Mouse (Mus musculus) liver, embryonic 13.5 days (tissue): ENCODE data around the gene Myd88. TPM values are rescaled to one million over a fixed set of nuclear protein-coding genes. Genes with fewer than 3 reads are reported as not detected.
A peak's percentile ranks its signal among the peaks of the same experiment; 100 is the strongest.

ENCODE experiments used
- ATAC-seq: fragments of 200-750 bp; cut with Nextera tagmentation; 2 replicates; pipeline ENCODE4 v1.8.0; 2017; ENCODE audit warnings: low read depth, mild to moderate bottlenecking, moderate number of reproducible peaks, moderate library complexity
- DNase-seq: peaks from one replicate; pipeline ENCODE4 v3.0.0; 2022
- H3K27ac ChIP-seq: fragments of 300-500 bp; sonication (generic); 2 replicates; pipeline ENCODE4 v1.5.1; 2015; ENCODE audit warnings: moderate library complexity, mild to moderate bottlenecking, inconsistent platforms
- H3K27me3 ChIP-seq: fragments of 300-500 bp; sonication (generic); 2 replicates; pipeline ENCODE4 v1.6.1; 2015; ENCODE audit warnings: mild to moderate bottlenecking, inconsistent platforms
- H3K36me3 ChIP-seq: fragments of 300-500 bp; sonication (generic); 2 replicates; pipeline ENCODE4 v1.6.1; 2015; ENCODE audit warnings: mild to moderate bottlenecking, inconsistent platforms
- H3K4me1 ChIP-seq: fragments of 300-500 bp; sonication (generic); replicated peaks from 2 replicates; pipeline ENCODE4 v1.6.1; 2015; ENCODE audit warnings: inconsistent platforms
- H3K4me2 ChIP-seq: fragments of 300-500 bp; sonication (generic); 2 replicates; pipeline ENCODE4 v1.6.1; 2015; ENCODE audit warnings: inconsistent platforms, mild to moderate bottlenecking, moderate library complexity
- H3K4me3 ChIP-seq: fragments of 300-500 bp; sonication (generic); replicated peaks from 2 replicates; pipeline ENCODE4 v1.5.1; 2015; ENCODE audit warnings: mild to moderate bottlenecking, inconsistent platforms
- H3K9ac ChIP-seq: fragments of 300-500 bp; sonication (generic); 2 replicates; pipeline ENCODE4 v1.6.1; 2015; ENCODE audit warnings: mild to moderate bottlenecking, inconsistent platforms
- H3K9me3 ChIP-seq: fragments of 300-500 bp; sonication (generic); replicated peaks from 2 replicates; pipeline ENCODE4 v1.6.1; 2016; ENCODE audit warnings: inconsistent platforms
- WGBS: fragments of 180-500 bp; shearing (Covaris S2); methylation state at CpG from one replicate; pipeline ENCODE4 v1.1.7; 2015; ENCODE audit not compliant: insufficient replicate concordance; 5-methylcytosine and 5-hydroxymethylcytosine counted together
- polyA plus RNA-seq: library from polyadenylated mRNA; unstranded; fragments of >200 nt; fragmentation: Nextera tagmentation; extraction: Ambion mirVana; gene quantifications from 2 replicates; pipeline ENCODE4 v1.2.1, GENCODE M21; 2015

The Myd88 gene
- polyA plus RNA-seq, 1 experiment from 2014 or later, result 18.6 TPM

DNA sequence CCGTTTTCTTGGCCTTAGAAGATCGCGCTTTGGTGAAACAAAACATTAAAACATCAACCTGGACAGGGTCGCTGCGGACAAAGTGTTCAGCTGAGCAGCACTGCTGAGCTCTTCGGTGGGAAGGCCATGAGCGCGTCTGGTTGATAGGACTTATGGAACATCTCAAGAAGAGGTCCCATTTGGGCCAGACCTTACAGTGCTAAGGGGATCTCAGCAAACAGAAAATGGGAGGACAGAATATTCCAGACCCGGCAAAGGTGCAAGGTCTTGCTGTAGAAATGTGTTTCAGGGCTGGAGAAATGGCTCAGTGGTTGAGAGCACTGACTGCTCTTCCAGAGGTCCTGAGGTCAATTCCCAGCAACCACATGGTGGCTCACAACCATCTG, 18.0 kb downstream of the Myd88 start:
- peak overlapping the region; percentile 99 for H3K27ac ChIP-seq
- WGBS, result 3% methylated on average over 9 of the region's 9 CpGs
- peak overlapping the region; percentile 84 for H3K4me3 ChIP-seq
- H3K9ac ChIP-seq, result peak overlapping the region; percentile 85
- H3K36me3 ChIP-seq, result peaks cover 3% of the 10 kb centered on the region
- no peak for ATAC-seq
- peak overlapping the region; percentile 89 for H3K4me2 ChIP-seq
- DNase-seq, result no peak
- no peaks in the 10 kb centered on the region for H3K27me3 ChIP-seq
- H3K4me1 ChIP-seq, result peaks cover 38% of the 10 kb centered on the region
- no peaks in the 10 kb centered on the region for H3K9me3 ChIP-seq

GRCm38 (mm10) chr9:119322289-119323259, 18.6 kb downstream of the Myd88 start, which contains the start of gene Oxsr1:
Oxsr1 (minus strand) TSS chr9:119322427.
- peaks cover 38% of the 10 kb centered on the region for H3K4me1 ChIP-seq
- H3K36me3 ChIP-seq, result peaks cover 4% of the 10 kb centered on the region
- H3K27ac ChIP-seq, result peak within 1 kb of the TSS; percentile 99
- WGBS, result under 1% methylated on average over 76 of the region's 76 CpGs
- H3K9ac ChIP-seq, result peak within 1 kb of the TSS; percentile 95
- peak within 1 kb of the TSS; percentile 84 for H3K4me3 ChIP-seq
- H3K9me3 ChIP-seq, result no peaks in the 10 kb centered on the region
- peak; percentile 94 for ATAC-seq
- H3K27me3 ChIP-seq, result no peaks in the 10 kb centered on the region
- H3K4me2 ChIP-seq, result peak within 1 kb of the TSS; percentile 99
- DNase-seq, result peak; percentile 99

DNA sequence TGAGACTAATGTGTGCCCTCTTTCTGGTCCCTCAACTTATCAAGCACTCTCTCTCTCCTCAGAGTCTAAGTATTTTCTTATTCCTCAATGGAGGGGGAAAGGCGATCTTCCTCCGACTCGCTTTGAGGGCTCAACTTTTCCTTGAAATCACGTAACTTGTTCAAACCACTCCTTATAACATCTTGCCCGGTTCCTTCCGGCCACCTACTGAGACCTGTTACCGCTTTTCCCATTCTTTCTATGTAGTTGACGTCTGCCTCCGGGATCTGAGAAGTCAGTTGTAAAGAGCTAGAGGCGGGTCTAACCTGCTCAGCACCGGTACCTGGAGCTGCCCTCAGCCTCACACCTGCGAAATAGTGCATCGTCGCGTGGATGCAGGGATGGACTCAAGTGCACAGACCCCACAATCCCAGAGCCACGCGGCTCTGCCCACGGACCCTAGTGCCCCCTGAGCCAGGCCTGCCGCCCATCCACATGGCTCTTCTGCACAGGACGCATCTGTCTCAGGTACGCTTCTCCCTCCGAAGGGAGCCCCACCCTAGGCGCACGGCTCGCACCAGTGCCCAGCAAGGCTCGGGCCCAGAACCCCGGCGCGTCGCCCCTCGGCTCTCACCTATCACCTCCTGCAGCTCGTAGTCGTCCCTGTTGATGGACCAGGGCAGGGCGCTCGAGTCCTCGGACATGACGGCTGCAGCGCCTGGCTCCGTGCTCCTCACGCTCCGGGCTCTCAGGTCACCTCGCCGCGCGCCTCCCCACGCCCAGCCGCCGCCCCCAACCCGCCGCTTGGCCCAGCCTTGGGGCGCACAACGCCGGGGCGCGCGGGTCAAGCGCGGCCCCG, 19.6 kb downstream of the Myd88 start:
- H3K4me2 ChIP-seq, result peak overlapping the region; percentile 99
- no peaks in the 10 kb centered on the region for H3K27me3 ChIP-seq
- H3K9ac ChIP-seq, result peak overlapping the region; percentile 95
- peak; percentile 10 for ATAC-seq
- no peaks in the 10 kb centered on the region for H3K9me3 ChIP-seq
- peaks cover 38% of the 10 kb centered on the region for H3K4me1 ChIP-seq
- H3K36me3 ChIP-seq, result peaks cover 4% of the 10 kb centered on the region
- peak overlapping the region; percentile 84 for H3K4me3 ChIP-seq
- peak overlapping the region; percentile 99 for H3K27ac ChIP-seq
- under 1% methylated on average over 59 of the region's 59 CpGs for WGBS
- DNase-seq, result no peak

DNA sequence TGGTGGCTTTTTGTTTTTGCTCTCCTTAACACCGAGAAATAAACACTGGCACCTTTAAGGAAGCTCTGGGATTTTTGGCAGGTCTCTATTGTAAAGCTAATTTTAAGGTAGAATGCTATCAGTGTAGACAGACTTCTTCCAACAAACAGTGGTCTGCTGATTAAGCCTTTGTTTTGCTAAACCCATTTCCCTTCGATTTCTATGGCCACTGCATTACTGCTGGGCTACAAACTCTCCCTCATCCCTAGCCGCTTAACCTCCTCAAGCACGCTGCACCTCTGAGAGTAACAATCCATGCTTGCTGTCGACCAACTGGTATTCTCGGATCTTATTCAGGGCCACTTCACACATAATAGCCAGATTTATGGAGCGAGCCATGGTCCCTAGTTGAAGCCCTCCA, 20.3 kb downstream of the Myd88 start:
- 12% methylated on average over 7 of the region's 7 CpGs for WGBS
- DNase-seq (no peak), ATAC-seq (no peak)
- Histone ChIP-seq H3K9ac (peak overlapping the region; percentile 95), H3K4me1 (peaks cover 38% of the 10 kb centered on the region), H3K4me2 (peak overlapping the region; percentile 99), H3K9me3 (no peaks in the 10 kb centered on the region), H3K27me3 (no peaks in the 10 kb centered on the region), H3K27ac (peak overlapping the region; percentile 99; the same call in 1 of the 2 replicates), H3K4me3 (peak overlapping the region; percentile 84), H3K36me3 (peaks cover 4% of the 10 kb centered on the region)

GRCm38 (mm10) chr9:119320446-119320845, 20.8 kb downstream of the Myd88 start:
- 84% methylated on average over 7 of the region's 7 CpGs for WGBS
- DNase-seq, result no peak
- Histone ChIP-seq H3K27me3 (no peaks in the 10 kb centered on the region), H3K27ac (no peak overlapping the region), H3K9ac (peak overlapping the region; percentile 95; the same call in 1 of the 2 replicates), H3K4me3 (peak overlapping the region; percentile 84), H3K9me3 (no peaks in the 10 kb centered on the region), H3K36me3 (peaks cover 4% of the 10 kb centered on the region), H3K4me2 (peak overlapping the region; percentile 99), H3K4me1 (peaks cover 42% of the 10 kb centered on the region)
- ATAC-seq, result no peak

DNA sequence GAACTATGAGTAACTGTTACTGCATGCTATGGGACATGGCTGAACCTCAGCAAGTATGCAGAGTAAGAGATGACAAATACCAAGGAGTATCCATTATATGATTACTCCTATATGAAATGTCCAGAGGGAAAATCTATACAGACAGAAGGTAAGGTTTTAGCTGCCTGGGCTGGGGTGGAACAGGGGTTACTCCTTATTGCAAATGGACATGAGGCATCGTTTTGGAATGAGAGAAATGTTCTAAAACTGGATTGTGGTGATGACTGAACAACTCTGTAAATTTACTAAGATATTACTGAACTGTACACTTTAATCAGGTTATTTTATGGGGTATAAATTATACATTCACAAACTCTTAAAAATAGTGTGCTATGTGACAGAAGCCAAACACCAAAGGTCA, 22.3 kb downstream of the Myd88 start:
- no peaks in the 10 kb centered on the region for H3K9me3 ChIP-seq
- peaks cover 42% of the 10 kb centered on the region for H3K4me1 ChIP-seq
- H3K36me3 ChIP-seq, result peaks cover 4% of the 10 kb centered on the region
- no peak overlapping the region for H3K9ac ChIP-seq
- 80% methylated on average over 1 of the region's 1 CpGs for WGBS
- ATAC-seq (no peak), DNase-seq (no peak)
- no peak overlapping the region for H3K4me2 ChIP-seq
- H3K4me3 ChIP-seq, result no peak overlapping the region
- no peaks in the 10 kb centered on the region for H3K27me3 ChIP-seq
- no peak overlapping the region for H3K27ac ChIP-seq

- no peak overlapping the region for H3K4me3 ChIP-seq
- H3K36me3 ChIP-seq, result peaks cover under 1% of the 10 kb centered on the region; the same call in 1 of the 2 replicates
- no peak overlapping the region for H3K9ac ChIP-seq
- no peaks in the 10 kb centered on the region for H3K27me3 ChIP-seq
- H3K4me1 ChIP-seq, result peaks cover 26% of the 10 kb centered on the region
- H3K4me2 ChIP-seq, result no peak overlapping the region
- no peaks in the 10 kb centered on the region for H3K9me3 ChIP-seq
- DNase-seq (no peak), ATAC-seq (no peak)
- no peak overlapping the region for H3K27ac ChIP-seq
- 85% methylated on average over 10 of the region's 10 CpGs for WGBS
These were observed 28.1 kb downstream of the Myd88 start for GRCm38 (mm10) chr9:119313096-119313495.

- ATAC-seq (no peak), DNase-seq (no peak)
- no peak overlapping the region for H3K9ac ChIP-seq
- peaks cover 25% of the 10 kb centered on the region for H3K4me1 ChIP-seq
- H3K27me3 ChIP-seq, result no peaks in the 10 kb centered on the region
- H3K4me2 ChIP-seq, result no peak overlapping the region
- no peaks in the 10 kb centered on the region for H3K36me3 ChIP-seq
- H3K4me3 ChIP-seq, result no peak overlapping the region
- WGBS, result 87% methylated on average over 1 of the region's 1 CpGs
- no peak overlapping the region for H3K27ac ChIP-seq
- no peaks in the 10 kb centered on the region for H3K9me3 ChIP-seq
These were observed 32.1 kb downstream of the Myd88 start for GRCm38 (mm10) chr9:119309067-119309466.

GRCm38 (mm10) chr9:119305863-119306262, 35.3 kb downstream of the Myd88 start:
- Histone ChIP-seq H3K4me2 (no peak overlapping the region), H3K9me3 (no peaks in the 10 kb centered on the region), H3K27ac (no peak overlapping the region), H3K4me3 (no peak overlapping the region), H3K36me3 (peaks cover 14% of the 10 kb centered on the region), H3K4me1 (peaks cover 25% of the 10 kb centered on the region), H3K9ac (no peak overlapping the region), H3K27me3 (no peaks in the 10 kb centered on the region)
- DNase-seq, result no peak
- ATAC-seq, result no peak
- 82% methylated on average over 7 of the region's 7 CpGs for WGBS

DNA sequence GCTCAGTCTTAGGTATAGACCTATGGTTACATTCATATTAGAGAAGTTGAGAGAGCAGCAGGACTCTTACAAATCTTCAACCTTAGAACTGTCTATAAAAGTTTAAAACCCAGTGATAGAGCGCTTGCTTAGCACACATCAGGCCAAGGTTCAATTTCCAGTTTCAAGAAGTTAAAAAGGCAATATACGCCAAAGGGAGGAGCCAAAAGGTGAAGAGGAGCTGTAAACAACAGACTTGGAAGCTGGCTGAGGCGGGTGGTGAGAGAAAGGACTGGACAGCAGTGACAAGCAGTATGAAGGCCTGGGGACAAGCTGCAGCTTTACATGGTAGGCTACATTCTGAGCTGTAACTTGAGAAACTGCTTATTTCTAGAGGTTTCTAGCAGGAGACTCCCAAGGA, 42.6 kb downstream of the Myd88 start:
- peaks cover 20% of the 10 kb centered on the region for H3K36me3 ChIP-seq
- no peak overlapping the region for H3K4me3 ChIP-seq
- WGBS, result 82% methylated on average over 3 of the region's 3 CpGs
- H3K27ac ChIP-seq, result no peak overlapping the region
- H3K4me1 ChIP-seq, result peaks cover 2% of the 10 kb centered on the region; the same call in 1 of the 2 replicates
- no peaks in the 10 kb centered on the region for H3K27me3 ChIP-seq
- DNase-seq (no peak), ATAC-seq (no peak)
- no peak overlapping the region for H3K4me2 ChIP-seq
- H3K9ac ChIP-seq, result no peak overlapping the region
- no peaks in the 10 kb centered on the region for H3K9me3 ChIP-seq

- Histone ChIP-seq H3K4me3 (no peak overlapping the region), H3K9me3 (no peaks in the 10 kb centered on the region), H3K4me2 (no peak overlapping the region), H3K27me3 (no peaks in the 10 kb centered on the region), H3K36me3 (peaks cover 21% of the 10 kb centered on the region), H3K9ac (no peak overlapping the region), H3K4me1 (peaks cover 2% of the 10 kb centered on the region; the same call in 1 of the 2 replicates), H3K27ac (no peak overlapping the region)
- no peak for ATAC-seq
- DNase-seq, result no peak
- 78% methylated on average over 6 of the region's 6 CpGs for WGBS
These were observed 43.5 kb downstream of the Myd88 start for GRCm38 (mm10) chr9:119297696-119298095.
